ENCODE assay signal across 9 mouse cellular contexts in the genomic region with DNA sequence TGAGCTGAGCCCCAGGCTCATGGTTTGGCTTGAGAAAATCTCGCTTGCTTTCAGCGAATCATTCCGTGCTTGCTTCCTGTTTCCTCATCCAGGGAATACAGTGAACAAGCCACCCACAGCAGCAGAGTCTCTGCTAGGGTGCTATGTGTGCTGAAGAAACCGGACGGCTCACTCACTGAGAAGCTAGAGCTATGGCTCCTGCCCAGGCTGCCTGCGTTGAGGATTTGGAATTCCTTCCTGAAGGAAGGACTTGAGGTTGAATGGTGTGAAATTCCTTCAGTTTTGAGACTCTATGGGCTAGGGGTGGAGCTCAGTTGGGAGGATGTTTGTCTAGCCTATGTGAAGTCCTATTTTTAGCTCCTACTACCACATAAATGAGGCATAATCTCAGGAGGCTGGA.
DNase-seq lines count a peak whose midpoint lies in the region; ATAC-seq and TF ChIP-seq lines count a peak whose summit lies in the region.
"Had no signal": no experiment of that assay in that cellular context is flagged by ENCODE, and none has a peak within 500 bp of the region (broad histone marks: within the 10 kb centered on the region; RNA-seq: fewer than 3 reads in every experiment).

No protein-coding gene starts in this region.

- no peak for TF ChIP-seq CTCF in ES-Bruce4 (IDR thresholded peaks at IDR 0.05; ENCODE audit: low read depth, low read length)

- no peaks in the 10 kb centered on the region for H3K36me3 ChIP-seq in heart, embryonic 13.5 days
- H3K36me3 ChIP-seq in ES-Bruce4 (ENCODE audit: control insufficient read depth, insufficient read depth, low read length, poor library complexity, severe bottlenecking) = no peaks in the 10 kb centered on the region
- no peaks in the 10 kb centered on the region for H3K36me3 ChIP-seq in embryonic facial prominence, embryonic 14.5 days (ENCODE audit: control insufficient read depth, insufficient read depth, low read length)
- peaks cover 13% of the 10 kb centered on the region for H3K36me3 ChIP-seq in limb, embryonic 14.5 days (ENCODE audit: control insufficient read depth, insufficient read depth, low read length)
- H3K36me3 ChIP-seq: G1E had no signal

- peak overlapping the region; percentile 20; the same call in 1 of the 2 replicates for H3K4me2 ChIP-seq in heart, embryonic 13.5 days
- H3K4me2 ChIP-seq in embryonic facial prominence, embryonic 14.5 days (ENCODE audit: low read depth, low read length) = no peak overlapping the region
- H3K4me2 ChIP-seq in limb, embryonic 14.5 days (replicated peaks; ENCODE audit: low read depth, low read length, severe bottlenecking) = no peak overlapping the region

- TF ChIP-seq POLR2A in ES-Bruce4 (IDR thresholded peaks at IDR 0.05; ENCODE audit: insufficient read depth, low read length) = no peak
- no peak for TF ChIP-seq POLR2A in limb, embryonic 14.5 days (IDR thresholded peaks at IDR 0.05; ENCODE audit: borderline replicate concordance, extremely low read depth, insufficient read depth, insufficient read length)

- H3K27me3 ChIP-seq in heart, embryonic 13.5 days (replicated peaks) = no peaks in the 10 kb centered on the region
- no peaks in the 10 kb centered on the region for H3K27me3 ChIP-seq in ES-Bruce4 (ENCODE audit: control insufficient read depth, insufficient read depth, low read length, poor library complexity, severe bottlenecking)
- H3K27me3 ChIP-seq in embryonic facial prominence, embryonic 14.5 days (replicated peaks; ENCODE audit: control insufficient read depth, insufficient read depth, low read length) = no peaks in the 10 kb centered on the region
- no peaks in the 10 kb centered on the region for H3K27me3 ChIP-seq in limb, embryonic 14.5 days (ENCODE audit: control insufficient read depth, insufficient read depth, low read length)

- H3K9me3 ChIP-seq in heart, embryonic 13.5 days = no peaks in the 10 kb centered on the region
- H3K9me3 ChIP-seq in ES-Bruce4 (replicated peaks; ENCODE audit: control insufficient read depth, insufficient read depth, low read length, poor library complexity, severe bottlenecking) = no peaks in the 10 kb centered on the region
- no peaks in the 10 kb centered on the region for H3K9me3 ChIP-seq in embryonic facial prominence, embryonic 14.5 days (ENCODE audit: control insufficient read depth, low read length)
- no peaks in the 10 kb centered on the region for H3K9me3 ChIP-seq in limb, embryonic 14.5 days (ENCODE audit: control insufficient read depth, low read length)

- 0 out of 2 replicates have a peak, but pooled peaks have one; percentile 23 for ATAC-seq in heart, embryonic 13.5 days (ENCODE audit: extremely low read depth, insufficient number of reproducible peaks, low FRiP score, low TSS enrichment)
- peak; percentile 27; the same call in 1 of the 2 replicates for ATAC-seq in embryonic facial prominence, embryonic 14.5 days (ENCODE audit: low read depth)
- ATAC-seq in limb, embryonic 14.5 days (ENCODE audit: low FRiP score, low read depth) = peak; percentile 38
- no peak for ATAC-seq in cerebellum, adult (ENCODE audit: insufficient number of reproducible peaks, low FRiP score, low TSS enrichment)

- no peak for DNase-seq in heart, adult 9 months (ENCODE audit: low spot score in 2 of 2)
- peak; percentile 62 for DNase-seq in embryonic facial prominence, embryonic 14.5 days (ENCODE audit: low spot score)
- peak; percentile 50 for DNase-seq in limb, embryonic 14.5 days (ENCODE audit: low spot score)
- DNase-seq in thymus, adult 18-20 months = no peak
- DNase-seq in B cell, adult 2 months = no peak

- H3K4me3 ChIP-seq in heart, embryonic 13.5 days = no peak overlapping the region
- peak overlapping the region; percentile 21; the same call in 1 of the 2 replicates for H3K4me3 ChIP-seq in ES-Bruce4 (ENCODE audit: low read depth, low read length)
- no peak overlapping the region for H3K4me3 ChIP-seq in embryonic facial prominence, embryonic 14.5 days (ENCODE audit: low read depth, low read length)
- no peak overlapping the region for H3K4me3 ChIP-seq in limb, embryonic 14.5 days (replicated peaks; ENCODE audit: low read length)

- H3K4me1 ChIP-seq in heart, embryonic 13.5 days = peaks cover 49% of the 10 kb centered on the region
- H3K4me1 ChIP-seq in ES-Bruce4 (ENCODE audit: control insufficient read depth, insufficient read depth, low read length) = peaks cover 14% of the 10 kb centered on the region
- peaks cover 20% of the 10 kb centered on the region for H3K4me1 ChIP-seq in embryonic facial prominence, embryonic 14.5 days (ENCODE audit: control insufficient read depth, insufficient read depth, low read length)
- H3K4me1 ChIP-seq in limb, embryonic 14.5 days (ENCODE audit: control insufficient read depth, insufficient read depth, low read length) = peaks cover 18% of the 10 kb centered on the region

- H3K27ac ChIP-seq in heart, embryonic 13.5 days (replicated peaks) = peak overlapping the region; percentile 87
- peak overlapping the region; percentile 84 for H3K27ac ChIP-seq in ES-Bruce4 (ENCODE audit: insufficient read depth, low read length)
- H3K27ac ChIP-seq in embryonic facial prominence, embryonic 14.5 days (replicated peaks; ENCODE audit: low read depth, low read length) = peak overlapping the region; percentile 61; the same call in 1 of the 2 replicates
- H3K27ac ChIP-seq in limb, embryonic 14.5 days (replicated peaks; ENCODE audit: low read depth, low read length) = peak overlapping the region; percentile 65

- TF ChIP-seq EP300 in ES-Bruce4 (IDR thresholded peaks at IDR 0.05; ENCODE audit: insufficient read depth, low read depth, low read length) = 0 out of 2 replicates have a peak, but pooled peaks have one; percentile 22

- 19% methylated on average over 6 of the region's 6 CpGs for WGBS in heart, embryonic 13.5 days
- WGBS in embryonic facial prominence, embryonic 14.5 days = 52% methylated on average over 6 of the region's 6 CpGs
- 51% methylated on average over 6 of the region's 6 CpGs for WGBS in limb, embryonic 14.5 days

- H3K9ac ChIP-seq in heart, embryonic 13.5 days = peak overlapping the region; percentile 16; the same call in 1 of the 2 replicates
- H3K9ac ChIP-seq in ES-Bruce4 (ENCODE audit: low read depth, poor library complexity, severe bottlenecking) = peak overlapping the region; percentile 25
- H3K9ac ChIP-seq in embryonic facial prominence, embryonic 14.5 days (ENCODE audit: low read depth, low read length) = no peak overlapping the region
- H3K9ac ChIP-seq in limb, embryonic 14.5 days (ENCODE audit: low read depth, low read length, severe bottlenecking) = no peak overlapping the region

Comparison
In these comparisons a context has a peak if more than half of its experiments do, and no peak if none do; other contexts are left out.
1. H3K9ac ChIP-seq: peak in heart, embryonic 13.5 days (single experiment) and ES-Bruce4 (single experiment); none in embryonic facial prominence, embryonic 14.5 days (single experiment) and limb, embryonic 14.5 days (single experiment).
2. DNase-seq: peak in embryonic facial prominence, embryonic 14.5 days (single experiment) and limb, embryonic 14.5 days (single experiment); none in heart, adult 9 months (0 of 2), thymus, adult 18-20 months (0 of 2) and B cell, adult 2 months (0 of 2).
3. Peak in every context shown above with its lines, with median percentiles within 50 percentile points of each other: H3K27ac ChIP-seq.